Mouse (Mus musculus) embryonic facial prominence, embryonic 14.5 days (tissue): ENCODE measurements around the gene Zbtb8os. TPM values are rescaled to one million over a fixed set of nuclear protein-coding genes. Genes with fewer than 3 reads are reported as not detected.
A peak's percentile ranks its signal among the peaks of the same experiment; 100 is the strongest.

Experiments
- ATAC-seq: fragments of 200-750 bp; cut with Nextera tagmentation; 2 replicates; pipeline ENCODE4 v1.8.0; 2017; ENCODE audit warnings: low read depth, moderate number of reproducible peaks, moderate TSS enrichment
- DNase-seq: peaks from one replicate; pipeline ENCODE4 v3.0.0-alpha.2; 2015; ENCODE audit warnings: low spot score
- H3K27ac ChIP-seq: fragments of 300-500 bp; sonication (generic); replicated peaks from 2 replicates; pipeline ENCODE4 v1.5.1; 2014; ENCODE audit warnings: low read depth, mild to moderate bottlenecking, low read length, moderate library complexity
- H3K27me3 ChIP-seq: fragments of 300-500 bp; sonication (generic); replicated peaks from 2 replicates; pipeline ENCODE4 v1.6.1; 2014; ENCODE audit warnings: low read length; ENCODE audit not compliant: control insufficient read depth, insufficient read depth
- H3K36me3 ChIP-seq: fragments of 300-500 bp; sonication (generic); 2 replicates; pipeline ENCODE4 v1.6.1; 2014; ENCODE audit warnings: low read length, mixed read lengths; ENCODE audit not compliant: control insufficient read depth, insufficient read depth
- H3K4me1 ChIP-seq: fragments of 300-500 bp; sonication (generic); 2 replicates; pipeline ENCODE4 v1.6.1; 2014; ENCODE audit warnings: antibody characterized with exemption, low read length; ENCODE audit not compliant: control insufficient read depth, insufficient read depth
- H3K4me2 ChIP-seq: fragments of 300-500 bp; sonication (generic); 2 replicates; pipeline ENCODE4 v1.6.1; 2014; ENCODE audit warnings: low read depth, mild to moderate bottlenecking, low read length, moderate library complexity, mixed read lengths
- H3K4me3 ChIP-seq: fragments of 300-500 bp; sonication (generic); 2 replicates; pipeline ENCODE4 v1.5.1; 2014; ENCODE audit warnings: low read depth, mild to moderate bottlenecking, low read length
- H3K9ac ChIP-seq: fragments of 300-500 bp; sonication (generic); 2 replicates; pipeline ENCODE4 v1.6.1; 2014; ENCODE audit warnings: low read depth, mild to moderate bottlenecking, low read length, moderate library complexity, mixed read lengths
- H3K9me3 ChIP-seq: fragments of 300-500 bp; sonication (generic); 2 replicates; pipeline ENCODE4 v1.6.1; 2016; ENCODE audit warnings: low read length; ENCODE audit not compliant: control insufficient read depth
- WGBS: fragments of 180-500 bp; shearing (Covaris S2); extraction: QIAGEN DNeasy Blood & Tissue Kit; methylation state at CpG from one replicate; pipeline ENCODE4 v1.1.7; 2014; 5-methylcytosine and 5-hydroxymethylcytosine counted together
- polyA plus RNA-seq: library from polyadenylated mRNA; unstranded; fragments of >200 nt; fragmentation: Nextera tagmentation; extraction: Ambion mirVana; gene quantifications from 2 replicates; pipeline ENCODE4 v1.2.1, GENCODE M21; 2014

Zbtb8os gene
- polyA plus RNA-seq, 1 experiment from 2014 or later, result 37.1 TPM

DNA sequence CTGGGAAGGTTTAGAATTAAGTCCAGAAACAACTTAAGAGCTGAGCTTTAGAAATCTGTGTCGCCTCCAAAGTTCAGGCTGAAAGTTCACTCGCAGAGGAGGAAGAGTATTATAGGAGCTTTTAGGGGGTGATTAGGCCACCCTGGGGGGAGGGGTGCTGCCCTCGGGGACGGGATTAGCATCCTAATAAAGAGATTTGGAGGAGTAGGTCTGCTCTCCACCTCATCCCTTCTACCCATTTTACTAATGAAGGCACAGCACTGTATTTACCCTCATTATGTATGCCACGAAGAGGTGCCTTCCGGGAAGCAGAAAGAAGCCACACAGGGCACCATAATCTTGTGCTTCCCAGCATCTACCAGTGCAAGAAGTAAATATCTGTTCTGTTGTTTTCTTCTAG is 39.5 kb downstream of the Zbtb8os start:
- no peak overlapping the region for H3K4me2 ChIP-seq
- no peak overlapping the region for H3K9ac ChIP-seq
- ATAC-seq, result no peak
- H3K36me3 ChIP-seq, result no peaks in the 10 kb centered on the region
- 0 out of 2 replicates have a peak, but pooled peaks cover 3% of the 10 kb centered on the region for H3K4me1 ChIP-seq
- H3K4me3 ChIP-seq, result no peak overlapping the region
- H3K9me3 ChIP-seq, result no peaks in the 10 kb centered on the region
- H3K27ac ChIP-seq, result no peak overlapping the region
- no peak for DNase-seq
- peaks cover 17% of the 10 kb centered on the region for H3K27me3 ChIP-seq
- WGBS, result 26% methylated on average over 6 of the region's 6 CpGs

DNA sequence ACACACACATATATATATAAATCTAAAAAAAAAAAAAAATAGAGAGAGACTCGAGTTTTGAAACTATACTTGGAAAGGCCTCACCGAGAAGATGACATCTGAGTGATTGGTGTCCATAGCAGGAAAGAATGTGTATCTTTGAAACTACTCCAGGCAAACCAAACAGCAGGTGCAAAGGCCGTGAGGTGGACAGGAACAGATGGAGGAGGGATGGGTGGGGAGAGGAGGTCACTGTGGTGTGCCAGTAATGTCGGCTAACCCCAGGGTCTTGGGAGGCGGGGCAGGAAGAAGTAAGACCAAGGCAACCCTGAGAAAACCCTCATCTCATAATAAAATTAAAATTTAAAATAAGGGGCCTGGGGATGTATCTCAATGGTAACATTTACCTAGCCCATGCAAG is 40.3 kb downstream of the Zbtb8os start:
- Histone ChIP-seq H3K27ac (no peak overlapping the region), H3K4me2 (peak overlapping the region; percentile 83), H3K9me3 (no peaks in the 10 kb centered on the region), H3K36me3 (no peaks in the 10 kb centered on the region), H3K4me1 (0 out of 2 replicates have a peak, but pooled peaks cover 3% of the 10 kb centered on the region), H3K9ac (no peak overlapping the region), H3K4me3 (no peak overlapping the region), H3K27me3 (peaks cover 17% of the 10 kb centered on the region)
- DNase-seq, result no peak
- no peak for ATAC-seq
- WGBS, result 74% methylated on average over 5 of the region's 5 CpGs

DNA sequence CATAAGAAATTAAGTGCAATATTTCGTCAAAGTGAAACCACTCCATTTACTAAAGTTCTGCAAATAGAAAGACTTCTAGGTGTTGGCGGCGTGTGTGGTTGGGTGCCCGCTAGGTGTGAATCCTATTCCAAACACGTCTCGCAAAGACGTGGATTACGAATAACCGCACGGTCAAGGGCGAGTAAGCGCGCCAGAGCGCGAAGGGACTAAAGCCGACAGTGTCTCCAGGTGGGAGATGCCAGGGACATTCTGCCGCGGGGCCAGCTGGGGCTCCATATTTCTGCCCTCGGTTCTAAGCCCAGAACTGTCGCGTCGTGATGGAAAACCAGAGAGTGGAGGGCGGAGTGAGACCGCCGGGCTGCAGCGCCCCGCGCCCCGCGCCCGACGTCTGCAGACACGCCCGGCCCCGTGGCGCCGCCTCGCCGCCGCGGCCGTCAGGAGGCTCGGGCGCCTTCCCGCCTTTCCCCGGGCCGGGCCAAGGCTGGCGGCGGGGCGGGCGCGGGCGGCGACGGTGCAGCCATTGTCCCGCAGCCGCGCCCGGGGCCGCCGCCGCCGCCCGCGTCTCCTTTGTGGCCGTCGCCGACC is 41.6 kb downstream of the Zbtb8os start:
- peak; percentile 80 for ATAC-seq
- WGBS, result under 1% methylated on average over 22 of the region's 68 CpGs
- Histone ChIP-seq H3K9ac (peak overlapping the region; percentile 92), H3K36me3 (no peaks in the 10 kb centered on the region), H3K9me3 (no peaks in the 10 kb centered on the region), H3K4me3 (peak overlapping the region; percentile 84), H3K4me2 (peak overlapping the region; percentile 83), H3K27me3 (peaks cover 17% of the 10 kb centered on the region), H3K4me1 (0 out of 2 replicates have a peak, but pooled peaks cover 3% of the 10 kb centered on the region), H3K27ac (peak overlapping the region; percentile 90)
- peak; percentile 59 for DNase-seq

DNA sequence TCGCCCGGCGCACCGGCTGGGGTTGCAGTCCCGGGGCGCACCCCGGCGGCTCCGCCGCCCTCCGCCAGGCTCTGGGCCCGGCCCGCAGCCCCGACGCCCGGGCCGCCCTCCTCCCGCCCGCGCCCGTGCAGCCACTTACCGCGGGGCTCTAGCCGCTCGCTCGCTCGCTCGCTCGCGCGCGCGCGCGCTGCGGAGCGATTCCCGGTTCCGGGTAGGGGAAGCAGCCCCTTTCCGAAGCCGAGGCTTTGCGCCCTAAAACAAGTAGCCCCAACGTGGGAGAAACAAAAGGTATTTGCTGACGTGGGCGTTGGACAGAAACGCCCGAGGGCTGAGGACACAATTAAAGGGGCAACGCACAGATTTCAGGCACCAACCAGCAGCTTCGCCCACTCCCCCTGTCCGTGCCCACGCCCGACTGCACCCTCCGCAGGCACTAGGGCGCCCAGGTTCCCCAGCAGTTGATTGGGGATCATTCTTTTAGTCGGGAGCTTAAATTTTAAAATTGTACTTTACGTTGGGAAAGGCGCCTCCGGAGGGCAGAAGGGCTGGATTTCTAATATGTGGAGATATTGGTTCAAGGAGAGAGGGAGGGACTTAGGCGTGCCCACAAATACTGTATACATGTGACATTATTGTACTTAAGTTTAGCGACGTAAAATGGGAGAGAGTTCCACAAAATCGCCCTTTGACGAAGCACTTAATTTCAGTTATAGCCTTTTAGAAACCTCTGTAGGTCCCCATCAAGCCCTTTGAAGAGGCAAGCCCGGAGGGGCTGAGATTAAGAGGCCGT is 42.3 kb downstream of the Zbtb8os start, which contains the start of gene Zbtb8a:
Gene Zbtb8a, minus strand, starts transcription at position 516 of the 790 bp plus-strand sequence.
- Histone ChIP-seq H3K27me3 (peaks cover 17% of the 10 kb centered on the region), H3K9ac (peak within 1 kb of the TSS; percentile 92), H3K4me3 (peak within 1 kb of the TSS; percentile 84), H3K36me3 (no peaks in the 10 kb centered on the region), H3K4me2 (peak within 1 kb of the TSS; percentile 83), H3K27ac (peak within 1 kb of the TSS; percentile 90), H3K4me1 (0 out of 2 replicates have a peak, but pooled peaks cover 3% of the 10 kb centered on the region), H3K9me3 (no peaks in the 10 kb centered on the region)
- DNase-seq (peak; percentile 76), ATAC-seq (peak; percentile 78)
- WGBS, result 2% methylated on average over 45 of the region's 65 CpGs

DNA sequence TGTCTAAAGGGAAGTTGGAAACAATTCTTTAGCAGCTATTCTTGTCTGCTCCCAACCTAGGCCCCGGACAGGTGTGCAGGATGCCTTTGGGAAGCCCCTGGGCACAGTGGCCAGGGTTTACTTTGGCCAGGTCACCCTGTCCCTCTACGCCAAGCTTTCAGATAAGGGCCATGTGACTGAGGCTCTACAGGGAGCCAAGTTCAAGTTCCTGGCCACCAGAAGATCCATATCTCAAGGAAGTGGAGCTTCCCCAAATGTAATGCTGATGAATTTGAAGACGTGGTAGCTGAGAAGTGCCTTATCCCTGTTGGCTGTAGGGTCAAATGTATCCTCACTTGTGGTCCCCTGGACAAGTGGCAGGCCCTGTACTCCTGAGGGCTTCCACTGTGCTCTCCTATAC is 44.3 kb downstream of the Zbtb8os start:
- Histone ChIP-seq H3K27ac (no peak overlapping the region), H3K4me2 (no peak overlapping the region), H3K4me1 (0 out of 2 replicates have a peak, but pooled peaks cover 3% of the 10 kb centered on the region), H3K4me3 (no peak overlapping the region), H3K27me3 (peaks cover 17% of the 10 kb centered on the region), H3K9me3 (no peaks in the 10 kb centered on the region), H3K36me3 (no peaks in the 10 kb centered on the region), H3K9ac (no peak overlapping the region)
- ATAC-seq, result no peak
- 93% methylated on average over 3 of the region's 3 CpGs for WGBS
- no peak for DNase-seq

DNA sequence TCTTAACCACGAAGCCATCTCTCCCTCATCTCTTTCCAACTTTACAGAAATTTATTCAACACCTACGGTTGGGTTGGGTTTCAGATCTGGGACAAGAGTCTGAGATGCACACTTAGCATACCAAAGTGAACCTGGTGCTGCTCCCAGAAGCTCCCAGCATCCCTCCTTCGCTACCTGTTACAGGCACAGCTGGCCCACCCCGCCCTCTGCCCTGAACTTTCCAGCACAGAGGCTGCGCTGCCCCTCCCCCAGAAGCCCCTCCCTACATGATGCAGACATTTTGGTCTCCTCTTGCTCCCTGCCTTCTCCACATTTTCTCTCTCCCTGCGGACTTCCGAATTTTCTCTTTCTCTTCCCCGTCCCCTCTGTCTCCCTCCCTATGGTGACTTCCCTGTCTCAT is 45.7 kb downstream of the Zbtb8os start:
- Histone ChIP-seq H3K4me2 (no peak overlapping the region), H3K27ac (no peak overlapping the region), H3K4me1 (0 out of 2 replicates have a peak, but pooled peaks cover 3% of the 10 kb centered on the region), H3K4me3 (no peak overlapping the region), H3K27me3 (peaks cover 10% of the 10 kb centered on the region; the same call in 1 of the 2 replicates), H3K36me3 (no peaks in the 10 kb centered on the region), H3K9me3 (no peaks in the 10 kb centered on the region), H3K9ac (no peak overlapping the region)
- ATAC-seq (no peak), DNase-seq (no peak)
- WGBS, result 76% methylated on average over 8 of the region's 8 CpGs

DNA sequence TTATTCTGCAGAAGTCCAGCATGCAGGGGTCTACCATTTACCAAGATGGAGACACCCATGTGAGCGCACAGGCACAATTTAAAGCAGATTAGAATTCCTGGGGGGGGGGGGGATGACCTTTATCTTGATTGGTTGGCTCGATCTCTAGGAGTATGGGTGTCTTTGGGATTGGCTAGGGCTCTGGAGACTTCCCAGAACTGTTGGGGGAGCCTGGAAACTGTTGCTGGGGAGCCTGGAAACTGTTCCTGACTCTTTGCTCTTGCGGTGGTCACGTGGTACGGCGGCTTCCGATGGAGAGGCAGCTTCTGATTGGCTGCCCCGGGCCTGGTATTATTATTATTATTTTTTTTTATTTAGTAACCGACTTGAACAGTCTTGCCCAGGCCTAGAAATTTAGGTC is 46.5 kb downstream of the Zbtb8os start:
- no peak overlapping the region for H3K4me2 ChIP-seq
- H3K36me3 ChIP-seq, result no peaks in the 10 kb centered on the region
- ATAC-seq (no peak), DNase-seq (no peak)
- H3K9ac ChIP-seq, result no peak overlapping the region
- H3K4me1 ChIP-seq, result no peaks in the 10 kb centered on the region
- WGBS, result 92% methylated on average over 9 of the region's 9 CpGs
- H3K9me3 ChIP-seq, result no peaks in the 10 kb centered on the region
- H3K27me3 ChIP-seq, result 0 out of 2 replicates have a peak, but pooled peaks cover 4% of the 10 kb centered on the region
- H3K27ac ChIP-seq, result no peak overlapping the region
- H3K4me3 ChIP-seq, result no peak overlapping the region

DNA sequence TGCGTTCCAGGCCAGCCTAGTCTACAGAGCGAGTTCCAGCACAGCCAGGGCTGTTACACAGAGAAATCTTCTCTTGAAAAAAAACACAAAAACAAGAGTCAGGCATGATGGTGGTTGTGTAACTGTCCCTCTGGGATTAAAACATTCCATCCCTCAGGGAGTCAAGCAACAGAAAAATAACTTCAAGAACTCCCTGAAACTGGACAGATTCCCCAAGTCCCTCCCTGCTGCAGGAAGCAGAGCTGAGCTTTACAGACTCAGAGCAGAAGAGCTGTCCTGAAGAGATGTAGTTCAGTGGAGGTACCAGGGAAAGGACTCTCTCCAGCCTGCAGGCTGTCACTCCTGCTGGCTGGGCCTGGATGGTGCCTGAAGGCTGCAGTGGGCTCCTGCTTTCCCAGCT is 47.0 kb downstream of the Zbtb8os start:
- no peak overlapping the region for H3K4me2 ChIP-seq
- H3K27me3 ChIP-seq, result 0 out of 2 replicates have a peak, but pooled peaks cover 4% of the 10 kb centered on the region
- DNase-seq (no peak), ATAC-seq (no peak)
- no peaks in the 10 kb centered on the region for H3K9me3 ChIP-seq
- no peak overlapping the region for H3K9ac ChIP-seq
- H3K27ac ChIP-seq, result no peak overlapping the region
- H3K4me1 ChIP-seq, result no peaks in the 10 kb centered on the region
- no peaks in the 10 kb centered on the region for H3K36me3 ChIP-seq
- 93% methylated on average over 2 of the region's 2 CpGs for WGBS
- no peak overlapping the region for H3K4me3 ChIP-seq
